Mouse (Mus musculus) brain, embryonic 14.5 days (tissue): ENCODE data around the gene Schip1.

Source experiments
- CTCF ChIP-seq: fragments of 200-500 bp; IDR thresholded peaks from 2 replicates; pipeline ENCODE4 v1.5.1; 2012; ENCODE audit warnings: inconsistent platforms, mild to moderate bottlenecking, moderate library complexity, borderline replicate concordance; ENCODE audit not compliant: insufficient read depth, insufficient read length; ENCODE audit errors: extremely low read depth
- POLR2A ChIP-seq: fragments of 200-500 bp; IDR thresholded peaks from 2 replicates; pipeline ENCODE4 v1.6.1; 2012; ENCODE audit warnings: mild to moderate bottlenecking, inconsistent platforms, borderline replicate concordance; ENCODE audit not compliant: poor library complexity, insufficient read depth, insufficient read length, severe bottlenecking; ENCODE audit errors: extremely low read depth

DNA sequence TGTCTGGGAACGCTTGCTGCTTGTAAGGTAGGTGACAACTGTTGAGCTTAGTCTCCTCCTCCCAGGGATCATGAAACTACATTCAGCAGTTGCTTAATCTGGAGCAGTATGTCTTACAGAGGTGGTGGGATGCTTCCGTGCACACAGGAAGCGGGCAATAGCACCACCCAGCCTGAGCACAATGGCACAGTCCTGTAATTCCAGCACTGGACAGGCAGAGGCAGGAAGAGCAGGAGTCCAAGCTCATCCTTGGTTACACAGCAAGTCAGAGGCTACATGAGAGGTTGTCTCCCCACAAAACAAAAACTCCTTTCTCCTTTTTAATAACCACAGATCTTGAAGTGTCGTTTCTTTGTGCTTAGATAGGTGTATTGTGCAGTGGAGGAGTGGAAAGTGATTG is 447.1 kb downstream of the Schip1 start:
- TF ChIP-seq CTCF (no peak), POLR2A (no peak)
